Mouse (Mus musculus) spleen, adult 2 months (tissue): ENCODE measurements around the gene Adgrl1. TPM values are rescaled to one million over a fixed set of nuclear protein-coding genes. Genes with fewer than 3 reads are reported as not detected.
A peak's percentile ranks its signal among the peaks of the same experiment; 100 is the strongest.

ENCODE experiments used
- DNase-seq, 2 experiments: peaks; one replicate each; pipeline versions ENCODE4 v3.0.0 to v3.0.0-alpha.2; 2012 to 2021; ENCODE audit warnings: low spot score in 2 of 2, low read depth in 1 of 2
- H3K27ac ChIP-seq: fragments of 200-500 bp; 2 replicates; pipeline ENCODE4 v1.5.1; 2012; ENCODE audit warnings: low read length, inconsistent platforms; ENCODE audit not compliant: insufficient read depth
- H3K27me3 ChIP-seq: fragments of 200-500 bp; 2 replicates; pipeline ENCODE4 v1.6.1; 2012; ENCODE audit warnings: mild to moderate bottlenecking, moderate library complexity, low read length, inconsistent platforms; ENCODE audit not compliant: control insufficient read depth, insufficient read depth
- H3K36me3 ChIP-seq: fragments of 200-500 bp; 2 replicates; pipeline ENCODE4 v1.6.1; 2012; ENCODE audit warnings: mild to moderate bottlenecking, low read length, inconsistent platforms; ENCODE audit not compliant: control insufficient read depth, insufficient read depth
- H3K4me1 ChIP-seq: fragments of 200-500 bp; 2 replicates; pipeline ENCODE4 v1.6.1; 2011; ENCODE audit warnings: inconsistent platforms; ENCODE audit not compliant: control insufficient read depth, insufficient read depth, insufficient read length
- H3K4me3 ChIP-seq: fragments of 200-500 bp; 2 replicates; pipeline ENCODE4 v1.5.1; 2011; ENCODE audit warnings: mild to moderate bottlenecking, inconsistent platforms; ENCODE audit not compliant: insufficient read depth, insufficient read length; ENCODE audit errors: extremely low read depth
- CTCF ChIP-seq: fragments of 200-500 bp; IDR thresholded peaks from 2 replicates; pipeline ENCODE4 v1.5.1; 2011; ENCODE audit warnings: mild to moderate bottlenecking, inconsistent platforms; ENCODE audit not compliant: insufficient read depth, insufficient read length, insufficient replicate concordance; ENCODE audit errors: extremely low read depth
- POLR2A ChIP-seq: fragments of 200-500 bp; IDR thresholded peaks from 2 replicates; pipeline ENCODE4 v1.6.1; 2011; ENCODE audit warnings: low read depth, low read length, inconsistent platforms
- WGBS: fragments of 180-500 bp; shearing (Covaris S2); methylation state at CpG from one replicate; pipeline ENCODE4 v1.1.7; 2018; 5-methylcytosine and 5-hydroxymethylcytosine counted together
- polyA plus RNA-seq: library from polyadenylated mRNA; depleted of rRNA; stranded (reverse); fragments of >200 nt; gene quantifications from 2 replicates; pipeline ENCODE4 v1.2.3, GENCODE M21; 2012

The Adgrl1 gene
- polyA plus RNA-seq, 1 experiment = 28.9 TPM

GRCm38 (mm10) chr8:83967701-83968100, 67.8 kb downstream of the Adgrl1 start:
- Histone ChIP-seq H3K4me1 (peaks cover 3% of the 10 kb centered on the region; the same call in 1 of the 2 replicates), H3K4me3 (no peak overlapping the region), H3K27me3 (no peaks in the 10 kb centered on the region), H3K27ac (no peak overlapping the region), H3K36me3 (no peaks in the 10 kb centered on the region)
- 98% methylated on average over 7 of the region's 7 CpGs for WGBS
- DNase-seq = no peak
- TF ChIP-seq CTCF (no peak), POLR2A (no peak)

DNA sequence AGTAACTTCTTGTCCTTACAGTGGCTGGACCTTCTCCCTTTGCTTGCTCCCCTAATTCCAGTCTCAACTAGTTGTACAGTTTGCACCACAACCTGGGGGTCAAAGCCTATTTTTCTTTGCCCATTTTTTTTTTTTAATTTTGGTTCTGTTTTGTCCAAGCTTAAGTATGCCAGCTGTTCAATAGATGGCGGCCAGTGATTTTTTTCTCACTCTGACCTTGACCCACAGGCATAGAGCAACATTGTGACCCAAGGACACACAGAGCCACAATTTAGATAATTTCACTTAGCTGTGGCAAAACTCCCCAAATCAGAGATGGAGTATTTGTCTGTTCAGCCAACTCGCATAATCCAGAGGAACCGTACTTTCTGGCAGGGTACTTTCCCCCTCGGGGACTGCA, 71.2 kb downstream of the Adgrl1 start:
- H3K27ac ChIP-seq = no peak overlapping the region
- WGBS = 90% methylated on average over 4 of the region's 4 CpGs

DNA sequence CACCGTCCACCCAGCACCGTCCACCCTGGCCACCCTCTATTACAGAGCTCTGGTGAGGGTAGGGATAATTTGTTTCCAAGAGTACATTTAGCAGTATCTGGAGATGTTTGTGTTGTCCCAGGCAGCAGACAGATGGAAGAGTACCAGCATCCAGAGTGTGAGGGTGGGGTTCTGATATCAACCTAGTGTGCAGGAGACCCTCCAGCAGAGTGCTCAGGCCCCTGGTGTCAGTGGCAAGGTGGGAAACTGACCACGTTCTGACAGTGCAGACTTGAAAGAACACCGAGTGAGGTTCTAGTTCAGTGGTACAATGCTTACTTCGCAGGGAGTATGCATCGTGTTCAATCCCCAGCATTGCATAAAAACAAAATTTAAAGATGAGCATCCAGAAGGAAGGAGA, 71.8 kb downstream of the Adgrl1 start:
- Histone ChIP-seq H3K4me1 (peaks cover 9% of the 10 kb centered on the region; the same call in 1 of the 2 replicates), H3K27ac (no peak overlapping the region), H3K27me3 (no peaks in the 10 kb centered on the region), H3K4me3 (no peak overlapping the region), H3K36me3 (no peaks in the 10 kb centered on the region)
- no peak for TF ChIP-seq CTCF
- TF ChIP-seq POLR2A = no peak
- WGBS = 91% methylated on average over 6 of the region's 6 CpGs
- no peak for DNase-seq

More for the DNA sequence above, 71.2 kb downstream of the Adgrl1 start:
- TF ChIP-seq CTCF (no peak), POLR2A (no peak)
- peaks cover 9% of the 10 kb centered on the region; the same call in 1 of the 2 replicates for H3K4me1 ChIP-seq
- H3K4me3 ChIP-seq = no peak overlapping the region
- DNase-seq = no peak
- no peaks in the 10 kb centered on the region for H3K27me3 ChIP-seq
- no peaks in the 10 kb centered on the region for H3K36me3 ChIP-seq

GRCm38 (mm10) chr8:83972150-83973120, 72.5 kb downstream of the Adgrl1 start, which contains the start of gene Prkaca:
Gene Prkaca, plus strand, starts transcription at chr8:83972993.
- H3K27ac ChIP-seq = peak within 1 kb of the TSS; percentile 35
- H3K4me1 ChIP-seq = peaks cover 14% of the 10 kb centered on the region; the same call in 1 of the 2 replicates
- H3K27me3 ChIP-seq = no peaks in the 10 kb centered on the region
- DNase-seq = peak; percentile 94 to 98
- H3K4me3 ChIP-seq = peak within 1 kb of the TSS; percentile 83
- WGBS = under 1% methylated on average over 91 of the region's 94 CpGs
- no peaks in the 10 kb centered on the region for H3K36me3 ChIP-seq
- peak; percentile 12; the same call in 1 of the 2 replicates for TF ChIP-seq POLR2A
- no peak for TF ChIP-seq CTCF

DNA sequence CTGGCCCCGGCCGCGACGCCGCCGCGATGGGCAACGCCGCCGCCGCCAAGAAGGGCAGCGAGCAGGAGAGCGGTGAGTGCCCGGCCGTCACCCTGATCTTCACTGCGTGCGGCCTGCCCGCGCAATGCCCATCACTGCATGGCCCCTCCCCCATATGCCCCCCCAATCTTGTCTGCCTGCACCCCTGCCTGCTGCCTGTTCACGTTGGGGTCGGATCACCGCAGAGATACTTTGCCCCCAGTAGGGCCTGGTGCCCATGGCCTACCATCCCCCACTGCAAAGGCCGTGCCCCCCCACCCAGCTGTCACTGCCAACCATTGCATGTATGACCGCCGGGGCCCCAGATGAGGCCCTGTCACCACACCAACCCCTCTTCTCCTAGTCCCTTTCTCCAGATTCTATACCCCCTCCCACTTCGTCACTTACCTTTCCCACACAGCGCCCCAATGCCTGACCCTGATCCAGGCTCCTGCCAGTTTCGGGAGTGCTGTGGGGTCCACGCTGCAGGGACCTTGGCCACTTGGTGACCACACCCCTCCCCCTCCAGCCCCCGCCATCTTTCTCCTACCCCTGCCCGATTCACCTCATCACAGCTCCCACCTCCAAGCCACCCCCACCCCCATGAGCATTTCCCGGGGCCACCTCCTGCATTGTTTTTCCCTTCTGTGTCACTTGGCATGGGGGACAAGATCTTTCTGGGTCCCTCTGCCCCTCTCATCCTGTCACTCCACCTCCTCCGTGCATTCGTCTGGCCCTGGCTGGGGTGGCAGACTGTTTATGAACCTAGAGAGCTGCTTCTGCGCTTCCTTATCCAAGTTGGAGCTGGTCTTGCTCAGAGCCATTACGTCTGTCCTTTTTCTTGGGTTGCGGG, 73.5 kb downstream of the Adgrl1 start:
- no peak for TF ChIP-seq CTCF
- TF ChIP-seq POLR2A = no peak
- H3K36me3 ChIP-seq = no peaks in the 10 kb centered on the region
- H3K27ac ChIP-seq = peak overlapping the region; percentile 35; the same call in 1 of the 2 replicates
- no peak for DNase-seq
- 9% methylated on average over 37 of the region's 37 CpGs for WGBS
- H3K4me3 ChIP-seq = peak overlapping the region; percentile 83
- H3K27me3 ChIP-seq = no peaks in the 10 kb centered on the region
- H3K4me1 ChIP-seq = peaks cover 15% of the 10 kb centered on the region; the same call in 1 of the 2 replicates

- no peak overlapping the region for H3K4me3 ChIP-seq
- no peak overlapping the region for H3K27ac ChIP-seq
- 88% methylated on average over 4 of the region's 4 CpGs for WGBS
- DNase-seq = no peak
- H3K36me3 ChIP-seq = no peaks in the 10 kb centered on the region
- peaks cover 15% of the 10 kb centered on the region; the same call in 1 of the 2 replicates for H3K4me1 ChIP-seq
- no peak for TF ChIP-seq CTCF
- TF ChIP-seq POLR2A = no peak
- H3K27me3 ChIP-seq = no peaks in the 10 kb centered on the region
Observed at GRCm38 (mm10) chr8:83974521-83974920, 74.6 kb downstream of the Adgrl1 start.
